Mouse (Mus musculus): ENCODE measurements around the gene Wdr83.

The Wdr83 gene

DNA sequence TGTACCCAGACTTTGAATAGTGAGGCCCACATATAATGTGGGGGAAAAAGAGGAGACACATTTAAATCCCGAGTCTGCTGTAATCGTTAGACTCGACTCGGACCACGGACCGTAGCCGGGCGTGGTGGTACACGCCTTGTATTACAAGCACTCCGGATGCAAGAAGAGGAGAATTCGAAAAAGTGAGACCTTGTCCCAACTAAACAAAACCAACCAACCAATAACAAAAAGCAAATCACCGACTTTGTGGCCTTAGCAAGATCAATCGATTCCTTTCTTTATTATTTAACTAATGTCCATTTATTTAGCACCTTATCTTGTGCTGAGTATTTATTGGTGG is 53.6 kb downstream of the Wdr83 start:
- TF ChIP-seq GATA4 (IDR thresholded peaks at IDR 0.05; ENCODE audit: insufficient replicate concordance, low read length), result no peak

DNA sequence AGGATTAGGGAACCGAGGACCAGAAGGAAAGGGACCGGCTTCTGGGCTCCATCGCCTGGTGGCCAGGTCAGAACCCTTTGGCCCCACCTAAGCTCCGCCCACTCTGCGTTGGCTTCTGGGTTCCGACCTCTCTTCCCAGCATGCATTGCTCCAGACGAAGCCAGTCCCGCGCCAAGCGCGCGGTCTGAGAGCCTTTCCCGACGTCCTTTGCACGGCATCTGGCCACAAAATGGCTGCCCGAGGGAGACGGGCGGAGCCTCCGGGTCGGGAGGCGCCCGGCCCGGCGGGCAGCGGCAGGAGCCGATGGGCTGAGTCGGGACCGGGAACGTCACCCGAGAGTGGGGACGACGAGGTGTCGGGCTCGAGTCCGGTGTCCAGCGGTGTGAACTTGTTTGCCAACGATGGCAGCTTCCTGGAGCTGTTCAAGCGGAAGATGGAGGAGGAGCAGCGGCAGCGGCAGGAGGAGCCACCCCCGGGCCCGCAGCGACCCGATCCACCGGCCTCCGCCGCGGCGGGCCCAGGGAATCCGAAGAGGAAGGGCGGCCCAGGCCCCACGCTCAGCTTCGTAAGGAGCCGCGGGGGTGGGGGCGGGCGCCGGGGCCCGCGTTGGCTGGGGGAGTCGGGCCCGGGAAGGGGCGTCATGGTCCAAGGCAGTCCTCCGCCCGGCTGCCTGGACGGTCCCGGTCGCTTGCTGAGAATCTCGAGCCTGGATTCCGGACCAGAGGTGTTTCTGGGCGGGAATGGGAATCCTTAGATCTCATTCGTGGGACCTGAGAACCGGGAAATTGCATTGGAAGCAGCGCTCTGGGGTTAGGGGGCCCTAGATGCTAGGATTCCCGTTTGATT is 54.2 kb downstream of the Wdr83 start, which contains the start of gene Trir:
Gene Trir, plus strand, starts transcription at position 154 of the 846 bp plus-strand sequence.
- peak; percentile 45; the same call in 1 of the 2 replicates for TF ChIP-seq GATA4 (IDR thresholded peaks at IDR 0.05; ENCODE audit: insufficient replicate concordance, low read length)

DNA sequence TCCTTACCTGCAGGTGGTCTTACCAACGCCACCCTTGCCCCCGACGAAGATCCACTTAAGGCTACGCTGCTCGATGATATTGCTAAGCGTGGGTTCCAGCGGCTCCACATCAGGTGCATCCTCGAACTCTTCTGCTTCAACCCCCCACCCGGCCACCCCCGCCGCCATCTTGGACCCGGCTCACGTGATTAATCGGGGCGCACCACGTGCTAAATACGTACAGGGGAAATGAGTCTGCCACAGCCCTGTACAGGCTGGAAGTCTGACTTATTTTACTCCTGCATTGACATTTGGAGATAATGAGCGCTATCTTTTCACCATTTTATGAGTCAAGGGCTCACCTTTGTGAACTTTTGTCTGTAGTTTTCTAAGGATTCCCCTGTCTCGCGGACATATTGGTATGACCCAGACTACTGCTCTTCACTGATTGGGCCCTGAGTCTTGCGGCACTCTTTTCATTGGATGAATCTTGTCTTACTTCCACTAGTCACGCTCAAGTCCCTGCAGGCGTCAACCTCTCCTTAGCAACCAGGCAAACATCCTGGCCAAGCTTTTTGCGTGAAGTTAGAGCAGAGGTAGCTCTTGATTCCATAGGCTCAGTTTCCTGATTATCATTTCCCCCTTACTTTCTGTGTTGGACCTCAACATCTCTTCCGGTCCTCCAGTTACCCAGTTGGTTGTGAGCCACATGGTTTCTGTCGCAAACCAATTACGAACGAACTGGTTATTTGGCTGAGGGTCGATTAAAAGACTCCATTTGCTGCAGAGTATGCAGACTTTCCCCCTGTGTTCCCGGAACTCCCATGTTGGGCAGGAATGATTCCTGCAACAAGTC is 55.8 kb downstream of the Wdr83 start, which contains the start of gene Asna1:
Gene Asna1, minus strand, starts transcription at position 184 of the 835 bp plus-strand sequence.
- no peak for TF ChIP-seq GATA4 (IDR thresholded peaks at IDR 0.05; ENCODE audit: insufficient replicate concordance, low read length)
